Mouse (Mus musculus) ES-Bruce4 (cell line): Measurements from ENCODE around the gene Plpp4.

Experiments
- CTCF ChIP-seq: IDR thresholded peaks from one replicate; pipeline ENCODE4 v1.8.1; 2011; ENCODE audit warnings: low read depth, low read length
- EP300 ChIP-seq: IDR thresholded peaks from 2 replicates; pipeline ENCODE4 v1.6.1; 2011; ENCODE audit warnings: low read depth, low read length; ENCODE audit not compliant: insufficient read depth

DNA sequence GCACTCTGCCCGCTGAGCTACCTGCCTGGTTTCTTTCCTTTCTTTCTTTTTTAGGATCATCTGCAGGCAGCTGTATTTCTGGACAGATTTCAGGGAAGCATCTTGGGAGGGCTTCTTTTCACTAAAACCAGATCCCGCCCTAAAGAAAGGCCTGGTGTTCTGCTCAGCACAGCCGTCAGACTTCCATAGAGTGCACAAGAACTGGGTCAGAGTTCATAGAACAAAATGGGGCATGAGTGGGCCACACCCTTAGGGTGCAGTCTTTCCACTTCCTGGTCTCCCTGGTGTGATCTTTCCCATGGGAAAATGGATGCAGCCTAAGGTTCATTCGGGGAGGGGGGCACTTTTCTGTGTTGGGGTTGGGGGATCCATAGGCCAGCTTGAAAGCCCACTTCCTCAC is 22.4 kb downstream of the Plpp4 start:
- no peak for TF ChIP-seq CTCF
- no peak for TF ChIP-seq EP300
